Mouse (Mus musculus) monocyte, adult 2 months (primary cell): ENCODE data around the gene Dcps.

Experiments used
- DNase-seq, 2 experiments: peaks; one replicate each; pipeline ENCODE4 v3.0.0; 2022; ENCODE audit warnings: low spot score in 2 of 2, low read depth in 1 of 2

Gene Dcps

DNA sequence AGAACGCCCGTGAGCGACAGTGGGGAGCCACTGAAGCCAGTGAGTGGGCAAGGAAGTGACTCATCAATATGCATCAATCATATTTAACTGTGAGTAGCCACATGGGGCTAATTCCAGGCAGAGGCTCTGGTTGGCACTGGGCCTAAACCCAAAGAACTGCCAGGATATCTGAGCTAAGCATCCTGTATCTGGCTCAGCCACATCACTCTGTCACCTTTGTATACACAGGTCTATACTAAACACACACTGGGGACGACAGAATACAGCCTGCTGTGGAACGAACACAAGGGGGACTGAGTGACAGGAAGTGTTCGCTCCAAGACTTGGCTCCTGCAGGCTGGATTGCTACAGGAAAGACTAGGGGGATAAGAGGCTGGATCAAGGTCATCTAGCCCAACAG, 40.3 kb downstream of the Dcps start:
- no peak for DNase-seq

DNA sequence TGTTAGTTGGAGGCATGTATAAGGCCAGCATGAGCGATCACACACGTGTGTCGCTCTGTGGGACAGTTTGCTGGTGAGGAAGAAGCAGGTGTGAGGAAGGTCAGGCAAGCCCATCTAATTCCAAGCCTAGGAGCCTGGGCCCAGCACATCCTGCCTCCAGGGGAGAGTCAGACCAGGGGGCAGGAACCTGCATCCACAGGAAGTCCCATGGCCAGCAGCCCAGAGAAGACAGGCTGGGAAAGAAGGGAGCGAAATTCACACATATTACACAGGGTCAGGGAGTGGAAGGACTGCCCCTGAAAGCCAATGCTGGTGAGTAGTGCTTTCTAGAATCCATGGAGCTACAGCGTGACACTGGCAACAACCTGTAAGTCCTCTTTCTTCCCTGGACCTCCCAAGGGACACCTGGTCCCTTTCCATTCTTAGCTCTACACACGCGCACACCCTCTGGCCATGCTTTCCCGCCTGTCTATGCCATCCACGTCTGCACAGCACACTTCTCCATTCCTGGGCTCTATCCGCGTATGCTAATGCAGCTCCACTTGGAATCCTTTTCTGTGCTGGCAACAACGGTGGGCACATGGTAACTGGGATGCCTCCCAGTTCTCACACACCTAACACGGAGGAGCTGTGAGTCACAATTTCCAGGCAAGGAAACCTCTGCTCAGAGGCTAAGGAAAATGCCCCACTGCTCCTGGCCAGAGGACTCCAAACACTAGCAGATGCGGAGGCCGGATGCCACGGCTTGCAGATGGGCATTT, 44.0 kb downstream of the Dcps start:
- no peak for DNase-seq

DNA sequence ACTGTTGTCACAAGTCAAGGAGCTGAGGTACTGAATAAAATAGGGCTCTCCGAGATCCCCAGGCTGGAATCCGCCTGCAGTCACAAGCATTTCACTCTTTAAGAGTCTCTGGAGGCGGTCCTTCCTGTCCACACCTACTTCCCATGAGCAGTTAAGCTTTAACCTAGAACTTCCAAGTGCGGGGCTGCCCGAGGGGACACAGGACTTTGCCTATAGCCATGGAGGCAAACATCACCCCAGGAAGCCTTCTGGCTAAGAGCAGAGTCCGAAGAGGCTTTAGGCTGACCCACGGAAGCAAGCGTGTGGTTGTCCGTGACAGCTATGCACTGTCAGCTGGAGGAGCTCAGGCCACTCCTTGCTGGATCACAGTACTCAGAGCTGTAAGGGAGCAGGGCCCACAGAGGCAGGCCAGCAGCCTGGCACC, 46.9 kb downstream of the Dcps start:
- DNase-seq: no peak

DNA sequence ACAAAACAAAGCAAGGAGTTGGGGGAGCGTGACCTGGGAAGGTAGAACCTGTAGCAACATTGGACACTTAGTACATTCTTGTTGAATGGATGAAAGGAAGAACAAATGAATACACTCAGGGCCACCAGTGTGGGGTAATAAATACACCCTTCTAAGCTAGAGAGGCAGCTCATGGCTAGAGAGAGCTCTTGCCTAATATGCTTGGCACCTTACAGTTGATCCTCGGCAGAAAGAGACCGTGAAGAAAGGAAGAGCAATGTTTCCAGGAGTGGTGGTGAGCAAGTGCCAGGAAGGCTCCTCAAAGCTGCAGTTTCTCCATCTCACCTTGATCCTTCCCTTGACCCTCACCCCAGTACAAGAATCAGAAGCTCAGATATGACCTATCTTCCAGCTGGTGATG, 47.3 kb downstream of the Dcps start:
- DNase-seq: no peak

DNA sequence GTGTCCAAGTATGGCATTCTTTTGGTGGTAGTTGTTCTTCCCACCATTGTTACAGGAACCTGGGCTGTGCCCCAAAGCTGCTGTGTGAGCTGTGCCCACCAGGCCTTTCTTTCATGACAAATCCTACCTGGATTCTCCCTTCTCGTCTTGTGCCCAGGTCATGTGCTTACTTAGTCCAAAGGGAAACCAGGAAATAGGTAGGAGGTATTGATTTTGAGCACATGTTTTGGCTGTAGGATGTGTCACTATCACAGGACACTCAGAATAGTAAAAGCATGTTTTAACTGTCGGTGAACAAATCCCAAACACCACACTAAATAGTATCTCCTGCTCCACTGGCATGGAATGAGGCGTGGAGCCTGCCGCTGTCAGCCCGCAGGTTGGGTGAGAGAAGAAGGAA, 48.3 kb downstream of the Dcps start:
- no peak for DNase-seq

DNA sequence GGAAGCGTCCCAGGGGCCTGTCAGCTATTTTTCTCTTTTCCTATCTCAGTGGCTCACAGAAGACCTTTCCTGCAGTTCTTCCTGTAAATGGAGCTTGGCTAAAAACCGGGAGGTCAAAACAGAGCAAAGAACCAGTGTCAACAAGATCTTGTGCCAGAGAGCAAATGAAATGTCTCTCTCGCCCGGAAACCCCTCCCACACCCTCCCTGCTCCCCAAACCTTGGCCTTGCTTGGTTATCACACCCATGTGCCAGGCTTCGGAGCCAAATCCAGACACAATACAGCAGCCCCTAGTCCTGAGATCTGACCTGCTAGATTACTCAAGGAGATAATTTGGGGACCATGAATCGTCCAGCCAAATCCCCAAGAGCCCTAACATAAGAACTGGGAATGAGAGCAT, 48.7 kb downstream of the Dcps start:
- DNase-seq: no peak

DNA sequence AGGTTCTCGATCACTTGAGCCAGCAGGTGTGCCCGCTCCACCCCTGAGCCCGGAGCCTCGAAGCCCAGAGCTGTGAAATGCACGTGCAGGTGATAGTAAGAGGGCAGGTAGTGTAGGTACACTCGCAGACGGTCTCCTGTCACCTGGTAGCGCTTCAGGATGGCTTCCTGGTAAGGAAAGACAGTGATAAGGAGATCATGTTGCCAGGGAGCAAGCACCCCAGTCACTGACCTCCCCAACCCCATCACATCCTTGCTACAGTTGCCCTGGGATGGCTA, 51.2 kb downstream of the Dcps start:
- DNase-seq: no peak

DNA sequence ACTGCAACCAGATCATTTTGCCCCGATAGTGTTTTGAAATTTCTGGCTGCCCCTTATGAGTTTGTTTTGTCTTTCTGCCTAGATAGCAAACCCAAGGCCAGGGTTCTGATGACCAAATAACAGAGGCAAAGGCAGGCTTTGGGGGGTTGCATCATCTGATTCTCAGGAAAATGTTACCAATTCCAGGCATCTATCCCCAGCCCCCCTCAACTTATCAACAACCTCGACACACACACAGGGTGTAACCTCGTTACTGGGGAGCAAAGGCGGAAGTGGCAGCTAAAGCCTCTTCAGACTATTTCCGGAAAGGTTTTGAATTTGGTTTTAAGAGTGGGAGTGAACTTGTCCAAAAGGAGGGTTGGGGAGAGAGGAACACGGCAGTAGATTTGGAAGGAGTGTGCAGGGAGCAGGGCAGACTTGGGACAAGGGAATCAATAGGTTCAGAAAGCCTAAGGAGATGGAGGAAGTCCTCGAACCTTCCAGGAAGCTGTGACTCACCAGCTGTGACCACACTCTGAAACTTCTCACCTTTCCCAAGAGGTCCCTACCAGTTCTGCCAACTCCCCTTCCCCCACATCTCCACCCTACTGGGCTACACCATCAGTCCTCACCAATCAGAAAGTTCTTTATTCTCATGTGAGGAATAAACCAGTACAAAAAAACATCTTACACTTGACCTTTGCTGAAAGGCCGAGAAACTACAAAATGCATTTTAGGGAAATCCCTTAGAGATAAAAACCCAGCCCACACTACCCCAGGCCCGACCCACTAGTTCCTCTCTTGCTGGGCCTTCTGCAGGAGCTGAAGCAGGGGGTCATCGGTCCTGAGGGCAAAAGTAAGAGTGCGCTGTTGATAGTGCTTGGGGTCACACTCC, 51.8 kb downstream of the Dcps start:
- peak; percentile 38 to 73 for DNase-seq

DNA sequence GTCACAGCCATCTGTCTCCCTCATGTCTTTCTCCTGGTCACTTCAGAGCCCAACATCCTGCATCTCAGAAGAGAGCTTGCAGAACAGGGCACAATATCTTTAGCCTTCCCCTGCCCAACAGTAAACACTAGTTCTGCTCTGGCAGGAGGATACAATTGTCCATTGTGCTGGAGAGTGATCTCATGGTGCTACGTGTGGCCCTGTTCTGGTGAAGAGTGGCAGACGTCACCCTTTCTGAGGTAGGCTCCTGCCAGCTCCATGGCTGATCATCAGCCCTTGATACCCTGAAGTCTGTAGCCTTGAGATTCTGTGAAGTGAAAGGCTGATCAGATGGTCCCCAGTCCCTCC, 52.4 kb downstream of the Dcps start:
- DNase-seq: no peak

DNA sequence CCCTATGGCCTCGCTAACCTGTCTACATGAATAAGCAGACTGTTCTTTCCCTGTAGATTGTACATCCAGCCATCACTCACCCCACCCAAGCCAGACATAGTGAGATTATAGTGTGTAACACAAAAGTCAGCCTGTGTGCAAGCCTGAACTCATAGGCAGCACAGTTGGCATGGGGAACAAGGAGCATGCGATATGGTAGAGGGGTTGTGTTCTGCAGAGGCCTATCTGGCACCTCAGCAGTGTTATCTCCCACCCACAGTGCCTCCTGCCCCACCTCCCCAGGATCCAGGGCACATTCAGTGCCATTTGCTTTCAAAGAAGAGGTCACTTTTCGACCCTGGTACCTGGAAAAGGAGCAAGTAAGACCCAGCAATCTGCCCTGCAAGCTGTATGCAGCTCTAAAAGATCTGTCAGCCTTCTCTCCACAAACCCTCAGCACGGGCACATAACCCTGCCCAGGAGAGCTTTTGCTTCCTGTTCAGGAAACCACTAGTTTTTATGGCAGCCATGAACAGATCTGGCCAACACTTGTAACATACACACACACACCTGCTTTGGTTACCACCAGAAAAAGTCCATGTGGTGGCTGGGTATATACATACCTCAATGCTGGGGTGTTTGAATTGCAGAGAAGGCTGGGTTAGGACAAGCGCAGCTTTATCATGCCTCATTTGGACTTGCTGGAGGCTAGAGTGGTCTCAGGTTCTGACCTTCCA, 53.2 kb downstream of the Dcps start:
- DNase-seq: no peak

DNA sequence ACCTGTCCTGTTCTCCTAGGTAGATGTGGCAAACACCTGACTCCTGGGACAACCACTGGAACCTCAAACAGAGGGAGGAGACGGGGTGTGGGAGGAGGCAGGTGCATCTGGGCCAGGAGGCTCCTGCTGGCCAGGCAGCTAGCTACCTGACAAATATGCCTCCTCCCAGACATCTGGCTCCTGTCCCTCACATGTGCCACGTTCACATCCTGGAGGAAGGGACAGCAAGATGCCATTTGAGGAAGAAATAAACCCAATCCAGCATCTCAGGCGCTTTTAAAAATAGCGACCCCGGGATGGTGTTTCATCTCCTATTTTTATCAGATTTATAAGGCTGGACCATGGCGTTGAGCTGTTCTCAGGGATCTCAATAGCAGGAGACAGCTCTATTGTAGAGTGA, 56.7 kb downstream of the Dcps start, which contains the start of gene St3gal4:
Gene St3gal4, minus strand, starts transcription at position 101 of the 400 bp plus-strand sequence.
- DNase-seq: no peak

DNA sequence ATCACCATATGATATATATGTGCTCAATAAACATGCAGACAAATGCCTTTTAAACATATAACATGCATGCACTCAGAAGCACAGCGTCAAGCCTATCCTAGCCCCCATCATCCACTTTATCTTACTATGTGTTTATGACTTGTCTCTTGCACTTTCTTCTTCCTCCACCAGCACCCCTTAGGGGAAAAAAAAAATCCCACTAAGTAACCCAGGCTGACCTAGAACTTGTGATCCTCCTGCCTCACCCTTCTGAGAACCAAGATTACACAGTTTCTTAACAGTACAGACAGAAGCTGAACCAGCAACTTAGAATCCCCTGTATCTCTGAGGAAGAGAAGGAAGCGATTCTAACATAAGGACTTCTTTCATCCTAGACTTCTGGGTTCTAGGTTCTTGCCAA, 57.3 kb downstream of the Dcps start:
- DNase-seq: no peak

DNA sequence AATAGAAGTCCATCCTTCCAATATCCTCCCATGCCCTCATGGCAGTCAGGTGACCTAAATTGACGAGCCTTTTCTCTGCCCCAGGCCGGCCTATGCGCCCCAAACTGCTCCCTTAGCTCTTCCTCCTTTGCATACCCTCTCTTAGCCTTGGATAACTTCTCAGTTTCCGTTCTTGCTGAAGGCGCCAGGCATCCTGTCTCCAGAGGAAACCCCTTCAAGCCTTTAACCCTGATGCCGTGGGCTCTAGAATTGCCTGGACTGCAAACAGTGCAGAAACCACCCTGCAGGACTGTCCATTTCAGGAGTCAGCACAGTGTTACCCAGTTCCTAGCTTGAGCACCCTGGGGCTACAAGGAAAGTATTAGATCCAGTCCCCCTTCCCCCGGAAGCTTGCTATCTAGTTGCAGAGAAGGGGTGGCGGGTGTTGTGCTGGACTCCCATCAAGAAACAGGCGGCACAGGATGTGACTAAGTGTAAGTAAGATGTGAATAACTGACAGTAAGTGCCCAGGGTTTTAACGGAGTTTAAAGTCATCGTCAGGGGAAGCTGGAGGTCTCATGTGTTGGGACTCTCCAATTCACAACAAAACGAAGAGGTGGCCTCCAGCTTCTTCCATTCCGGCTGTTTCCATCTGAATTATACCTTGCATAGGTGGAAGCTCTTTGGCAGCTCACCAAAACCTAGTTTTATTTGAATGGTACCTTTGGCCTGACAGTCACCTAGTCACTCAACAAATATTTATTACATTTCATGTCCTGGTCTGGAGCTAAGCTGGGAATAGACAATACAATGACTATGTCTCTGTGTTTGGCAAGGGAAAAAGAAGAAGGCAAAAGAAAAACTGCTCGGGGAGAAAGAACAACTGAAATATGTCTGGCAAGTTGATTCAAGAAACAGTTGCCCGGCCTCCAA, 58.2 kb downstream of the Dcps start:
- no peak for DNase-seq

DNA sequence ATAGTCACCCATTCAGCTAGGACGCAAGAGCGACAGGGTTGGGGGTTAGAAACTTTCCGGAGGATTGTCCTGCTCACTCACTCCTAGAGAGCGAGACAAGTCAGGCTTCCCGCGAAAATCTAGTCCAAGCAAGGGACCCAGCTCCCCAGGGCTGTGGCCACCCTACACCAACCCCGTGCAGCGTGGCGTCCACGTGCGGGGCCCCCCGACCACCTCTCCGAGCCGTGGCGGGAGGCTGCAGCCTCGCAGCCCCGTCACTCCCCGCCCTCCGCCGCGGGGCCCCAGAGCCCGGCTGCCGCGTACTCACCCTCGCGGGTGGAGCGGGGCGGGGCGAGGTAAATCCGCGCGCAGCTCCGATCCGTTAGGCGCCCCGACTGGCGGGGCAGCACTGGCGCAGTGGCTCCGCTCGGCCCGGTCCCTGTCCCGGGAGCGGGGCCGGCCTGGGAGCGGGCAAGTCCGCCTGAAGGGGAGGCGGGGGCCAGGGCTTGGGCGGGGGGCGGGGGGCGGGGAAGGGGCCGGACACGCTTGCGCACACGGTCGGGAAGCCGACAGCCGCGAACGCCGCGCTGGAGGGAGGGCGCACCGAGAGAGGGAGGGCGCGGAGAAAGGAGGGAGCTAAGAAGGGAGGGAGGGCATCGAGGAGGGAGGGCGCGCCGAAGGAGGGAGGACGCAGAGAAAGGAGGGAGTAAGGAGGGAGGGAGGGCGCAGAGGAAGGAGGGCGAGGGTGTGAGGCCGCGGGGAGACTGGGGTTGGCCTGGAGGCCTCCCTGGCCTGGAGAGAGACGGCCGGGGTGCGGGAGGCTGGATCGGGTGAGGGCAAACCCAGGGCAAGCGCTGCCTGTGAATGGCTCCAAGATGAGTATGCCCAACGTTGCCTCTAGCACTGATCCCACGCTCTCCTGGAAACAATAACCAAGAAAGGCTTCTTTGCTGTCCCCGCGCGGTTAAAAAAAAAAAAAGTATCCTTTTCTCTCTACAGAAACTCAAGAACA, 59.2 kb downstream of the Dcps start:
- DNase-seq: peak in 1 of 2 experiments; percentile 44

DNA sequence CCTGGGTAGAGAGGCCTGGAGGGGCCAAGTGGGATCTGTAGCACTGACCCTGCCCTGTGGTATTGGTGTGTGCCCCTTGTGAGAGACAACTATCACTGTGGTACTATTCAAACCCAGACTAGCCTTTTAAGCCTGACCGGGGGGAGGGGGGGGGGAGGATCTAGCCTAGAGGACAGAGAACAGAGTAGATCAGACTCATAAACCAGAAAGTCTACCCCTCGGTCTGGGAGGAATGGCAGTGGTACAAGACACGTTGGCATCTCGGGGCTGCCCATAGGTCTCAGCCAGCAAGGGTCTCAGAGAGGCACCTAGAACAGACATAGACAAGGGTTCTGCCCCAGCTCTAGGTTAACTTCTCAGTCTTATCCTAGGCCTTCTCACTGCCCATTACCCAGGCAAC, 60.1 kb downstream of the Dcps start:
- no peak for DNase-seq

DNA sequence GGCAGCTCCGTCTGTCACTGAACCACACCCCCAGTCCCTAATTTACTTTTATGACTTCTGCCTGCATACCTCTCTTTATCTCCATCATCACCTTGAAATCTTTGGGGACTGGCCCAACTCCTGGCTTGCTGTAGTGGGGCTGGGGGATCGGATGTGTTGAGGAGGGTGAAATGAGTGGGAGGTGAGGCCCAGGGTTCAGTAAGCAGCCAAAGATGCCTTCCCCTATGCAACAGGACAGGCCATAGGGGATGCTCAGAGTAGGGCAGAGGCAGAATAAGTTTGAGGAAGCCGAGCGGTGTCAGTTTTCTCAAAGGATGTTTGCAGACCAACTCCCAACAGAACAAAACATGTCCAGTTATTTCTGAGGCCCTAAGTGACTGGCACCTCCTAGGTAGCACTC, 60.6 kb downstream of the Dcps start:
- DNase-seq: no peak

DNA sequence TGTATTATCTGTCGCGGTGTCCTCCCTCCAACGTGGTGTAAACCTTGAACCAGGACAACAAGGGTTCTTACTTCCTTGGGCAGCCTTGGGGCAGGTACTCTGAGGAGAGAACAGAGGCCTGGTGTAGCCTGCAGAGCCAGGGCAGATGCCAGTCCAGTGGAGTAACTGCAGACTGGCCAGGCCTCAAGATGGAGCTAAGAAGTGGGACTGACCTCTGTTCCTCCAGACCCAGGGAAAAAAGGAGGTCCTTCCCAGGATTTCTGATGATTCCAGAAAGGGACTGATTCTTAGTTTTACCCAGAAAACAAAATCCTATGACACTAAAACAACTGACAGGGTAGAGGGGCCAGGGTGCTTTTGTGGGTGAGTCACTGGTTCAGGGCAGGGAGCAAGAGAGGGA, 61.6 kb downstream of the Dcps start:
- DNase-seq: no peak

DNA sequence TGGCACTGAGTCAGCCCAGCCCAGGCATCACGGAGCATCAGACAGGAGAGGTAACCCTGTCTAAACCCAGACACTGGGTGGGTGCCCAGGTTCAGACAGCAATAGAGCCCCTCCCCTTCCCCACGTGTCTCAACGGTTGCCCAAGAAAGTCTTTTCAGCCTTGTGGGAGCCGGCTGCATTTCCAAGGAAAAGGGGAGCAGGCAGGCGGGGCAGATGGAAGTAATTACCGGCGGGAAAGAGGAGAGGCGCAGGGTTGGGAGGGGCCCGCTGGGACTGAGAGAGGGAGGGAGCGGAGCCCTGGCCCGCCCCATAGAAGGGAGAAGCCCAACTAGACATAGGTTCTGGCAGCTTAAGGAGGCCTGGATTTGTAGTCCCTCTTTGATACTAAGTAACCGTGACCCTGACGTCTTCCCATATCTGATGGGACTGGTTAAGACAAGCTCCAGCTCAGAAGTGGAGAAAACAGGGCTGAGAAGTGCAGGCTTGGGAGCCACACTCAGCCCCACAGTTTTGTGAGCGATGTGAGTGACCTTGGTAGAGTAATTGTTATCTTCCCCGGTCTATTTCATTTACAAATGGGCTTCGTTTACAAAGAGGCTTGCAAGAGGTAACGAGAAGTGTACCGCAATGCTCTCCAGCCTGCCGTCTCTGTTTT, 63.8 kb downstream of the Dcps start:
- DNase-seq: no peak

DNA sequence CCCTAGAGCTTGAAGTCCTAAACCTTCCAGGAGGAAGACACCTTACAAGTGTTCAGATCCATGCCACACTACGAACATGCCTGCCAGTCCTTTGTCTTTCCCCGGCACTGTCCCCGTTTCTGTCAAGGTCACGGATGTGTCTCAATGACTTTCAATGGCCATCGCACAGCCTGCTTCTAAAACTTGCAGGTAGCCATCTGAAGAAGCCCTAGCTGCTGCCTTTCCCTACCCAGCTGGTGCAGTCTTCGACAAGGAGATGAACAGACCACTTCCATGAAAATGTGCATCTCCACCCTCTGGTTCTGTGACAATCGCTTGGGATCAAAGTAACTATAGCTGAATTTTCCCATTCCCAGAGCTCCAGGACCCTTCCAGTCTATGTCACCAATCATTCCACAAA, 64.4 kb downstream of the Dcps start:
- no peak for DNase-seq
